Mouse (Mus musculus) spleen, postnatal 4 days (tissue): ENCODE data around the gene Fam208b.

Experiments used
- DNase-seq, 2 experiments: peaks; one replicate each; pipeline ENCODE4 v3.0.0; 2022; ENCODE audit warnings: low spot score in 2 of 2

Fam208b gene

DNA sequence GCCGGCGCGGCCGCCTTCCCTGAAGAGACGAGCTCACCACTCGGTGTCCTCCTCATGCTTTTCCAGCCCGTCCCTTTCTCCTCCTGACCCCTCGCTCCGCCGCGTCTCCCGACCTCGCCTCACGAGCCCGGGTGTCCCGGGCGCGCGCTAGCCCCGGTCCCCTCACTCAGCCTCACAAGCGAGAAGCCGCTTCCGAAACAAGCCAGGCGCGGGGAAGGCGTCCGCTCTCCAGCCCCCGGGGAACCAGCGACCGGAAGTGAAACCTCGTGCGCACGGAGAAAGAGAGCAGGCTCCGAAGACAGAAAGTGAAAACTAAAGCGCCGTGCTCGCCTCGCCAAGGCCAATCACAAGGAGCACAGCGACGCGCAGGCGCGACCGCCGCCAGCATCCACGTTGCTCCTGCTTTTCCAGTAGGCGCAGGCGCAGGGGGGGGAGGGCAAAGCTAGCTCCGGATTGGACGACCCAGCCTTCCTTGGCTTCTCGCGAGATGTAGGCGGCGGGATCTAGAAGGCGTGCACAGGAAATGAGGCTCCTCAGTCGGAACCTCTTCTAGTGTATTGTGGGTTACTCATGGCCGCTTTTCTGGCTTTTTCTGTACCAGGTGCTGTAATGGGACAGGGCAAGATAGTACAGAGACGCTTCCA lies at the start of gene Fam208b:
Gene Fam208b, minus strand, starts transcription at position 314 of the 644 bp plus-strand sequence.
- DNase-seq = peak; percentile 95 to 96

DNA sequence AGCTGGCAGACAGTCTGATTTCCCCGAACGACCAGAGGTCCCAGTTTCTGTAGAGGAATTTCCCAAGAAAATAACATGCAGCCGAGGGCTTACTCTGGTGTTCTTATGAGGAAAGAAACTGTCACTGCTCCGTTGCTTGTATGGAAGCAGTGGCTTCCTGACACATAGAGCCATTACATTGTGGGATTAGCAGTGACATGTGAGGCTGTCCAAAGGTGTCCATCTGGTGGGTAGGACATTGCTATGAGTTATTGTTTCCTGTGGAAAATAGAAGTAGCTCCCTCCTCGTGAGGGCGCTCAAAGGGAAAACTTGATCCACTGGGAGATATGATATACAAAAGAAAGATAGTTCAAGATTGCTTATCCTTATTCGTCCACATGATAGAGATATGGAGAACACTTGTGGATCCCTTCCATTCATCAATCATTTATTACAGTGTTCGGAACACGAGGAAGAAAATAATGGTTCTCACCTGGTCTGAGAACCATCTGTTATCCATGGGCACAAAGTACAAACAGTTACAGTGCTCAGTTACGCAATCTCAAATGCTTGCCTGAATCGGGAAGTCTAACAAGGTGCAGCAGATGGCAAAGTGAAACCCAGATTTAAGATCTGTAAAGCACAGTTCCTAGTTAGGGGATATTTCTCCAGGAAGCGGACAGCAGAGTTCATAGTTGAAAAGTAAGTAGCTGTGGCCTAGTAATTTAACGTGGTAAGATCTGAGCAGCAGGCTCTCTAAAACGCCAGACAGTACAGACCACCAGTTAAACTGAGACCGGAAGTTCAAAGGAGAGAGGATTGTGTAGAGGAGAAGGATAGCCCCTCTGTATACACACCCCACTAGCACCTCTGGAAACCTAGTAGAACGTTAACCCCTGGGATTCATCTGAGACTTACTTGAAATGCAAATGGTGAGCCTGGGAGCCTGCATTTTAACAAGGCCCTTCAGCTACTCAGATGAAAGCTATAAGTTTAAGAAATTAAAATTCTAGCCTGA lies 48.6 kb upstream of the Fam208b start:
- DNase-seq = no peak

DNA sequence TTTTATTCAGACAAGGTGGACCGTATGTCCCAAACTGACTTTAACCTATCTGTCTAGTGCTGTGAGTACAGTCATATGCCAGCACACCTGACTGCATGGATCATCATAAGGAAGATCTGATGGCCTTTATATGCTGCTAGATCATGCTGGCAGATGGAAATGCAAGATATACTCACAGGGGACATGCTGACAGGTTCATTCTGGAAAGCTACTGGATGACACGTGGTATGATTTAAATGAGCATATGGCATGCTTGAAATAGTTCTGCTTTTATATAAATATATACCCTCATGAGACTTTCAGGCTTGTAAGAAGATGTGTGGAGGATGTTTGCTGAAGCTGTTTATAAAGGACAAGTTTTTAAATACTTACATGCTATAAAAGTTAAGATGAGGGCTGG lies 43.5 kb upstream of the Fam208b start:
- no peak for DNase-seq

DNA sequence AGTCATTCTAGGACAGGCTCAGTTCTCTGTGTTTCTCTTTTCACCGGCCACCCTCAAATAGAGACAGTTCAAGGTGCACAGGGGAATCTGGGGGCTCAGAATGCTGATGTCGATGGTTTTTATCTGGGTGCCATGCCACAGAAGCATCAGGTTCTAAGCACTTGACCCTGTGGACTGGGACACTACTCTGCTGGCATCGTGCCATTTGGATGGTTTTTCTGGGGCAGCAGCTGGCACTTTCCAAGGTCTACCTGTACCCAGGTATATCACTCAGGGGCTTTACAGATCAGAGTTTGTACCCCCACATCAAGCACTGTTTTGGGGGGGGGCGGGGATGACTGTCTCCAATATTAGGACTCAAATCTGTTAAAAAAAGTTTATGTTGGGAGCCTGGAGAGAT lies 39.7 kb upstream of the Fam208b start:
- DNase-seq = no peak

DNA sequence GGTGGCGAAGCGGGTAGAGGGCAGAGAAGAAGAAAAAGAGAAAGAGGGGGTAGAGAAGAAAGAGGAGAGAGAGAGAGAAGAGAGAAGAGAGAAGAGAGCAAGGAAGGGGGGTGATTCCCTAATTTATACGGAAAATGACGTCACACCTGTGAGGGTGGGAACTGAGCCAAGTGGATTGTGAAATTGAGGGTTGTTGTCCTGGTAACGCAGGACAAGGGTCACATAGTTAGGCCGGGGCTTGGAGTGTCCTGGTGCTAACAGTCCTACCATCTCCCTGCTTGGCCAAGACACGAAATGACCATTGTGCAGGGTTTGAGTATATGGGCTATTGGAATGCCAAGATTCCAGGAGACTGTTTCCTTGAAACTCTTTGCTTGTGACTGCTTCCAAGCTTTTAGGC lies 35.7 kb upstream of the Fam208b start:
- DNase-seq = no peak

DNA sequence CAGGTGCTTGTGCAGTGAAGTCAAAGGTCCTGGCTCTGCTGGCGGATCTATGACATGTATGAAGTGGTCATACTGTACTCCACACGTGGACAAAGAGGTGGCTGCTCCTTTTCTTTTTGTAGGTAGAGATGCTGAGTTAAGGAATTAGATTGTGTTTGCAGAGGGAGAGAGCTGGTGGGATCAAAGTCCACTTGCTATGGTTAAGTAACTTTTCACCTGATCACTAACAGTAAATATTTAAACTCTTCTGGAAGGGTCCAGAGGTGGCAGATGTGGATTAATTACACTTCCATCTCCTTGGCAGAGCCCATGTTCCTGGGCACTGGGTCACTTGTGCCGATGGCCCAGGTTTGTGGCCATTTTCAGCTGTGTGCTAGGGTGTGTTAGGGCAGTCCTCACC lies 35.0 kb upstream of the Fam208b start:
- no peak for DNase-seq

DNA sequence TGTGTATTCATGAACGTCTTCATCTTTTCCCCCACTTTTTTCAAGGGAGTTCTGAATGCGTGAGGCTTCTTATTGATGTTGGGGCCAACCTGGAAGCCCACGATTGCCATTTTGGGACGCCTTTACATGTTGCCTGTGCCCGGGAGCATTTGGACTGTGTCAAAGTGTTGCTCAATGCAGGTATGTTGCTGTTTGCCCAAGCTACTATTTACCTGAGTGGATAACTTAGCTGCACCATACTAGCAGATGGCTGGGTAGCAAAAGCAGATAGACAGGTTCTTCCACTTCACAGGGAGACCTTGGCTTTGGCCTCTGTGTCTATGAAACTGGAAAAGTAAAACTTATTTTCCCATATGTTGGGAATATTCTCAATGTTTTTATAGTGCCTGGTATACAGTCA lies 34.0 kb upstream of the Fam208b start:
- DNase-seq = no peak

DNA sequence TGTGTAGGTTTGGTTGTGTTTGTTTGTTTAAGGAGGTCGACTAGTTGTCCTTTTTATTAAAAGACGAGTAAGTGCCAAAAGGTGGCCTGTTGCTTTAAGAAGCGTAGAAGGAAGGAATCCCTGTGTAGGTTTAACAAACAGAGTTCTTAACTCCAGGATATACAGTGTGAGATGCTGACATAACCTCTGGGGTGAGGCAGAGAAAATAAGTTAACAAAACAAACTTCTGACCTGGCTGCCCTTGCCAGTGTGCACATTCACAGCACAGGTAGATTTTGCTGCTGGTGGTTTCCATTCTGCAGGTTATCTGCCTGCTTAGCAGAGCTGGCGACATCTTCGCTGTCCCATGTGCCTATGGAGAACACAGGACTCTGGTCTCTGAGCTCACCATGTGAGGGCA lies 31.6 kb upstream of the Fam208b start:
- no peak for DNase-seq

DNA sequence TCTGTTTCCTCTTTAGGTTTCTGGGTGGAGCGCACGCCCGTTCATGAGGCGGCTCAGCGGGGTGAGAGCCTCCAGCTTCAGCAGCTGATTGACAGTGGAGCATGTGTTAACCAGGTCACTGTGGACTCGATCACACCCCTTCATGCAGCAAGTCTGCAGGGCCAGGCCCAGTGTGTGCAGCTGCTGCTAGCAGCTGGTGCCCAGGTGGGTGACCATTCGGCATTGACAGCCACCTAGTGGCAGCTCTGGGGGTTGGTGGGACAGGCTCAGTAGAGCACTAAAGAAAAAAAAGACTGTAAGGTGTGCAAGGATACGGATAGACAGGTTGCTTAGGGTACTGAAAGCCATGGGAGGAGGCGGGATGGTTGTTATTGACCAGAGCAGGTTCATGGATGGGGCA lies 31.1 kb upstream of the Fam208b start:
- peak; percentile 38 to 70 for DNase-seq

DNA sequence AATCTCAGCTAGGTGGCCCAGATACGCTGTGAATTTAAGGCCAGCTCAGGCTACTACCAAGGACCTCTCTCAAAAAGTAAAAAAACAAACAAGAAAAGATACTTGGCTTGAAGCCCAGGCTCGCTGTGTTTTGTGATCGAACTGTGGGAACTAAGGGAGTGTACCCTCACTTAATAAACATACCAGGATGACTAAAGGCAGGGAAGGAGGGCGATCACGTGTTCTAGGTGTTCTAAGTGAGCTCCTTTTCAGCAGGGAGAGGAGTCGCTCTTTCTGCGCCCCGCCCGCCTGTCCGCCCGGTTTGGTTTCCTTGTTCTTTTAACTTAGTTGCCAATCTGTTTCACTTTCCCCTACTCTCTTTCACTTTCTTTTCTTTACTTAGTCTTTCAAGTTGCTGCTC lies 25.9 kb upstream of the Fam208b start:
- no peak for DNase-seq

DNA sequence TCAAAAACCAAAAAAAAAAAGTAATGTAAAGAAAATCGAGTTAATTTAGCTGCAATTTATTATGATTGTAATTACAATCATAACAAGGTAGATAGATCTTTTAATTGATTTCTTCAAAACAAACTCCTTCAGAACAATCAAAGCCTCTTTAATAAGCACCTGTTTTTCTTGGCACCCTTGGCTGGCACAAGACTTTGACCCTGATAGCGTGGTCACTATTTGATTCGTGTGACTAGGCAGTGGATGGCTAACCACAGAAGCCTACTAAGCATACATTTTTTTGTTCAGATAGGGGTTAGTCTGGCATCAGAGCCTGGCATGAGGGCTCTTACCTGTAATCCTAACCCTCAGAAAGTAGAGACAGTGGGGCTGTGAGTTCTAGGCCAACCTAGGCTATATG lies 24.2 kb upstream of the Fam208b start:
- DNase-seq = no peak

DNA sequence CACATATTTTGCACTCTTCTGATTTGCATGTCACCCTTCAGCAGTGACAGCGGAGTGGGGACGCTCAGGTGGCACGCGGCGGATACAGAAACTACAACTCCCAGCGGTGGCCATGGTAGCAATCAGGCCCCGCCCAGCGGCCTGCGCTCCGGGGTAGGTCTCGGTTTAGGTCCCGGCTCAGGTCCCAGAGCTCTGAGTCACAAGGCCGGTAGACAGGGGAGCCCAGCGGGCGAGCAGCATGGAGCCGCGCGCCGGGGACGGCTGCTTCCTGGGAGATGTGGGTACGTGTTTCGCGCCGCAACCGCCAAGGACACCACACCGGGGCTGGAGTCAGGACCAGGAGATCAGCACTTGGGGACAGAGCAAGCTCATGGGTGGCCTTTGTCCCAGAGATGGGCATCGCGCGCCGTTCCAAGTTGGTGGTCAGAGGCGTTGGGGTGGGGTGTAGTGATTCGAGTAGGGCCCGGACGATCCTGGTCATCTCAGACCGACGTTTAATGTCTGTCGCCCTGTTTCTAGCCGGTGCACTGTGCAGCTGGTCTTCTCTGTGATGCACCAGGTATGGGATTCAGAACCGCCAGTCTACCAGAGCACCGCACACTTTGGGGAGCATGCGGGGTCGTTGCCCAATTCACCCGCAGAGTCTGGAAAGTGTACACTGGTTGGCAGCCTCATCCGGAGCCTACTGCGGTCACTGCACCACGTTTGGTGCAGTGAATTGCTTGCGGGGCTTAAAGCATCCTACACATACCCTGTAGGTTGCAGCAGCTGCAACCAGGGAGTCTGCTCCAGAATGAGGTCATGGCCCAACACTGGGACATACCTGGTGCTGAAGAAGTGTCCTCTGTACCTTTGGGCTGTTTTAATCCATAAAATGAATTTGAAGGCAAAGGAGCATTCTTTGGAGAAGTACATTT lies 23.2 kb upstream of the Fam208b start, which contains the start of gene Asb13:
Gene Asb13, plus strand, starts transcription at position 138 of the 917 bp plus-strand sequence.
- DNase-seq = peak; percentile 78 to 87

DNA sequence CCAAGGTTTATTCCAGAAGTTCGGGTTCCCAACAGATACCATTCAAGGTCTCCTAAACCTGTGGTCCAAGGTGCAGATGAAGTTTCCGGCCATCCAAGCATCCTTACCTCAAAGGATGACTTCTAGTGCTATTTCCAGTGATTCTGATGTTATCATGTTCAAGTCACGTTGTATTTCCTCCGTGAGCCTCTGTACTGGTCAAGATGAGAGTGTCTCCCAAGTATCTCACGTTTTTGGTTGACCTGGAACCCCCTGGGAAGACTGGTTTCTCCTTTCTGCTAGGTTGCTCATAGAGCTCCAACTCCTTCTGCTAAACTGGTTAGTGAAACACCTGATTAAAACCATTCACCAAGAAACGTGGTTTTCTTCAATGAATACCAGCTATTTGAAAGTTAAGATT lies 22.2 kb upstream of the Fam208b start:
- no peak for DNase-seq

DNA sequence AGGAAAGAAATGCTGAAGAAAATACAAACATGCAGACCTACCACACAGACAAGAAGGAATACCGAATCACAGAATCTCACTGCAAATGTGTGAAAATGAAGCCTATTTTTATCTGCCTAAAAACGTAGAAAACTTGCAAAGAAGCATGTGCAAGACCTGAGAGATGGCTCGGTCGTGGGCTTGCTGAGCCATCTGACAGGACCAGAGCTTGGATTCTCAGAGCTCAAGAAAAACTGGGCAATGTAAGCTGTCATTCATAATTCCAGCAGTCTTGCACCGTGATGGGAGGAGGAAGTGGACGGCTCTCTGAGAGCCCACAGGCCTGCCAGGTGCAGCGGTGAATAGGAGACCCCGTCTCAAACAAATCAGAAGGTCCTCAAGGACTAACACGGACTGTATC lies 21.6 kb upstream of the Fam208b start:
- no peak for DNase-seq

DNA sequence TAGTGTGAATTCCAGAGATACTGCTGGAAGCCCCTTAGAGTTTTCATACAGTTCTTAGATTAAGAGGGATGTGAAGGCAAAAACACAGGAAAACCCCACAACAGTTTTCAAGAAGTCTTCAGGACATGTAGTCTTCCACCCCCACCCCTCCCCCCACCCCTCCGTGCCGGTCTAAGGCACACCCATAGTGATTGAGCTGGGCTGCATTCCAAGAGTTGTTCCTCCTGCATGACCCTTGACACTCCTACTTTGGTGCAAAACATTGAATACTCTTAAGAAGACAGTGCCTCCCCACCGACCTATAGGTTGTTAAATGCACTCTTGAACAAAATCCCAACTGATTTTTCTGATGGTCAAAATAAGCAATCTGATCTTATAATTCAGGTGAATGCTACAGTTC lies 17.2 kb upstream of the Fam208b start:
- DNase-seq = no peak

DNA sequence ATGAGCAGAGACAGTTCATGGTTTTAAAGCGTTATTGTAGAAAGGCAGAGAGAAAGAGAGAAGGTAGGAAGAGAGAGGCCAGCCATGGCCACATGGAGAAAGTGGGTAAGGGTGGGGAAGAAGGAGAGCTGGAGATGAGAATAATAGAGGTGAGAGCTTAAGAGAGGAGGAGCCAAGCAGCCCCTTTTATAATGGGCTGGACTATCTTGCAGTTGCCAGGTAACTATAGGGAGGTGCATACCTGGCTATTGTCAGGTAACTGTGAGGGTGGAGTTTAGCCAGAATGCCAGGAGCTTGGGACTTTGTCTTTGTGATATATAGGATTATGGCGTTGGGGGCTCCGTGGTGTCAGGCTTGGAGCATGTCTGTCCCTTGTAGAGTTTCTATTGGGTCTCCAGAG lies 16.2 kb upstream of the Fam208b start:
- DNase-seq = no peak

DNA sequence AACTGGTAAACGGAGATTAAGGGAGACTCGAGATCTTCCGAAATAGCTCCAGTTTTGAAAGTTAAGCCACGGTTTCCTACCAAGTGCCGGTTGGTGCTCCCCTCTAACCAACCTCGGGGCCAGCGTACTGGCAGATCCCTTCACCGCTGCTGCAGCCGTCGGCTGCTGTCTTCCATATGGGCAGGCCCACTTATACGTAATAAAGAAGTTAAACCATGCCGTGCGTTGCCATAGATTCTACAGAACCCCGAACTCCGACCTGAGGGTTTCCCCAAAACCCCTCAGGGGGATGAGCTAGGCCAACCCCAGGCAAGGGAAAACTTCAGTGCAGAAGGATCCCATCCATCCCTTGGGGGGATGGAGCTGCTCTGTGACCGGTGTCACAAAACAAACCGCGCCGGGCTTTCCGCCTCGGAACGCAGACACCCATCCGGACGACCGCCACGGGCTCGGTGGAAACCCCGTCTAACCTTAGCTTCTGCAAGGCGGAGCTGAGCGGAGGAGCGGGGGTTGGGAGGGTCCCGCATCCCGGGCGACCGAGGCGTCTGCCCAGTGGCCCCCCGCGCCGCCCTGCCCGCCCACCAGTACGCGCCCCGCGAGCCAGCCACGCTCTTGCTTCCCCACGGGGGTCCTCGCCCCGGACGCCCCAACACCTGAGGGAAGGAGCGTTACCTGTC lies 652 bp downstream of the Fam208b start:
- DNase-seq = peak; percentile 48 to 79

DNA sequence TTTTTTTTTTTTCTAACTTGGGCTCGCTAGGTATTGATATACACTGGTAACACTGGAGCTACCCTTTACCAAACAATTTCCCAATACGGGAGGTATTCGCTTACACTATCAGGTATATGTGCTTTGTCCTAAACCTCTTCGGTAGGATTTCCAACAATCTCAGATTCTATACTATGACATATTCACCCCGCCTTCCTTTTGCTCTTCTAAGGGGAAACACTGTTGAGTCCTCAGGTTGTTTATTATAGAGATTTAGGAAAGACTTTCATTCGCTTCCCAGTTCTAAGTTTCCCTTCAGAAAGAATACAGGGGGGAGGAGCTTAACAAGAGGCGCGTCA lies 1.2 kb downstream of the Fam208b start:
- DNase-seq = no peak

DNA sequence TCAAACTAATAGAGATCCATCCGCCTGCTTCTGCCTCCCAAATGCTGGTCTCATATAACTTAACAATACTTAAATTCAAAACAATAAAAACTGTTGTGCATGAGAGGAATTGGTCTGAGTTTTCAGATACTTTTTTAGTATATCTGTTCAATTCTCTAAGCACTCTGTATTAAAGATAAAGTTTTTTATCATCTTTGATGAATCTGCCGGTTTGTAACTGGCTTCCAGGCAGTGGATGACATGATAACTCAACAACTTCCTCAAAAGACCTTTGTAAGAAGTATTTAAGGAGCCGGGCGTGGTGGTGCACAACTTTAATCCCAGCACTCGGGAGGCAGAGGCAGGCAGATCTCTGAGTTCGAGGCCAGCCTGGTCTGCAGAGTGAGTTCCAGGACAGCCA lies 14.7 kb downstream of the Fam208b start:
- no peak for DNase-seq

DNA sequence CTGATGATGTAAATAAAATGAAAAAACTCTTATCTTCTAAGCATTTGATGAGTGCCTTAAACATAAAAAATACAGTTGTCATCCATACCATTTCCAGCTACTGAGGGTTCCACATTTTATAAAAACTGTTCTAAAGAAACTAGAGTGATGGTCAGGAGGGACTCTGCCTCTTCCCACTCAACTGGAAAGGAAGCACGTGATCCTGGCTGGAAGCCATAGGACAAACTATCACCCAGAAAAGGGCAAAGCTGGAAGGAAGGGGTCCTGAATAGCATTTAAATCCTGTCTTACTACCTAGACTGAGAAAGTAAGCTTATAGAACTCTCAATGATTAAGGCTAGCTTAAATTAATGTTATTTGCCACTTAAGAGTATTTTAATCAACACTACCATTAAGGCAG lies 16.6 kb downstream of the Fam208b start:
- DNase-seq = no peak

DNA sequence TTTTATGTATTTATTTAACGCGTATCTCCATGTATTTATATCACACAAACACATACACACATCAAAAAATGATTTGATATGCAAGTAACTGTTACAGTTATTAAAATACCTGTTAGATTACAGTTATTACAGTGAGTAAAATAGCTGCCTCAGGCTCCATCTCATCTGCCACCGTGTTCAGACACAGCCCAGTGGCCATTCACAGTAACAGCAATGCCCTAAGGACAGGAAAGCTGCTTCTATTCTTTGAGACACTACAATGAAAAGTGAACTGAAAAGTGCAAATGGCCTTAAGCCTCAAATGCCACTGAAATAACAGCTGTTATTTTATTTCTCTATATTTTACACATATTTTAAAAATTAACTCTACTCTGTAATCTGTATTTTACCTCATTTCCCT lies 20.1 kb downstream of the Fam208b start:
- no peak for DNase-seq

DNA sequence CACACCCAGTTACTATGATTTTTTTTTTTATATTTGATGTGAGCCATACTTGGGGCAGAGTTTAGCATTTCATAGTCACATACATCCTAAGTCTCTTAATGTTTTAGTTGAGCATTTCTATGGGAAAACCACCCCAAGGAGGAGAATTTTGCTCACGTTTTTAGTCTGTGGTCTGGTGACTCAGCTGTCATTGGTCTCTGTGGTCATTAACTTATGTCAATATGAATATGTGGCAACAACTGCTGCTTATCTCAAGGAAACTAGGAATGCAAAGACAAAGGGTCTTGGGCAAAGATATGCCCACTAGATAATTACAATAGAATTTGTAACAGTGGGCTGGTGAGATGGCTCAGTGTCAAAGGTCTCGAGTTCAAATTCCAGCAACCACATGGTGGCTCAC lies 47.0 kb downstream of the Fam208b start:
- DNase-seq = no peak
